ENCODE assay signal across 9 mouse cellular contexts in genomic region chr12:33057231-33058048, GRCm38 (mm10). TPM values are rescaled to one million over a fixed set of nuclear protein-coding genes. Genes with fewer than 3 reads are reported as not detected.
A peak's percentile ranks its signal among the peaks of the same experiment; 100 is the strongest.
DNase-seq lines count a peak whose midpoint lies in the region; ATAC-seq and TF ChIP-seq lines count a peak whose summit lies in the region.
"Had no signal": no experiment of that assay in that cellular context is flagged by ENCODE, and none has a peak within 500 bp of the region (broad histone marks: within the 10 kb centered on the region; RNA-seq: fewer than 3 reads in every experiment).

No protein-coding gene starts in this region.

- H3K79me2 ChIP-seq in liver, adult 2 months (ENCODE audit: control insufficient read depth, insufficient read depth, low read length), result no peaks in the 10 kb centered on the region

- ATAC-seq in forebrain, embryonic 16.5 days, result peak; percentile 65
- ATAC-seq in hindbrain, embryonic 16.5 days, result peak; percentile 74
- peak; percentile 70 for ATAC-seq in midbrain, postnatal 0 days (ENCODE audit: low FRiP score)

- H3K4me1 ChIP-seq in forebrain, embryonic 16.5 days (replicated peaks; ENCODE audit: control insufficient read depth, insufficient read depth, low read length), result peaks cover 29% of the 10 kb centered on the region
- peaks cover 18% of the 10 kb centered on the region for H3K4me1 ChIP-seq in hindbrain, embryonic 16.5 days (ENCODE audit: control insufficient read depth, insufficient read depth, low read depth, low read length)
- H3K4me1 ChIP-seq in liver, adult 2 months (ENCODE audit: control insufficient read depth, insufficient read depth, low read length), result no peaks in the 10 kb centered on the region; the same call in 1 of the 2 replicates
- peaks cover 14% of the 10 kb centered on the region; the same call in 1 of the 2 replicates for H3K4me1 ChIP-seq in midbrain, postnatal 0 days (ENCODE audit: insufficient read depth, low read length)

- no peak for TF ChIP-seq POLR2A in liver, adult 2 months (IDR thresholded peaks at IDR 0.05; ENCODE audit: extremely low read depth, insufficient read depth, low read length)

- H3K4me3 ChIP-seq in layer of hippocampus, adult 2 months, result peak overlapping the region; percentile 25; the same call in 1 of the 2 replicates
- H3K4me3 ChIP-seq in forebrain, embryonic 16.5 days (replicated peaks; ENCODE audit: low read length), result peak overlapping the region; percentile 14
- H3K4me3 ChIP-seq in hindbrain, embryonic 16.5 days (ENCODE audit: low read length), result peak overlapping the region; percentile 10; the same call in 1 of the 2 replicates
- no peak overlapping the region for H3K4me3 ChIP-seq in liver, adult 2 months (ENCODE audit: insufficient read depth, low read depth, low read length)
- no peak overlapping the region for H3K4me3 ChIP-seq in midbrain, postnatal 0 days (ENCODE audit: low read depth, low read length)

- DNase-seq in layer of hippocampus, adult 2 months (ENCODE audit: low spot score in 2 of 2), result peak in 1 of 2 experiments; percentile 20
- no peak for DNase-seq in layer of hippocampus, adult 9-11 months
- DNase-seq in cerebellum, adult 18-20 months, result peak; percentile 31 to 40
- peak; percentile 14 for DNase-seq in liver, adult 2 months (ENCODE audit: extremely low read depth, low read depth, low spot score)
- peak; percentile 79 for DNase-seq in midbrain, postnatal 0 days (ENCODE audit: low spot score)
- DNase-seq in T-cell, adult 2 months (ENCODE audit: low spot score), result no peak

- H3K9me3 ChIP-seq in forebrain, embryonic 16.5 days (ENCODE audit: control insufficient read depth, low read length), result no peaks in the 10 kb centered on the region
- H3K9me3 ChIP-seq in hindbrain, embryonic 16.5 days (ENCODE audit: control insufficient read depth, low read length), result no peaks in the 10 kb centered on the region
- H3K9me3 ChIP-seq in midbrain, postnatal 0 days (ENCODE audit: low read length), result no peaks in the 10 kb centered on the region
- H3K9me3 ChIP-seq: G1E had no signal

- 10% methylated on average over 19 of the region's 19 CpGs for WGBS in forebrain, embryonic 16.5 days
- WGBS in hindbrain, embryonic 16.5 days, result 11% methylated on average over 18 of the region's 19 CpGs
- 12% methylated on average over 19 of the region's 19 CpGs for WGBS in liver, adult 2 months
- 8% methylated on average over 19 of the region's 19 CpGs for WGBS in midbrain, postnatal 0 days

- TF ChIP-seq CTCF in layer of hippocampus, adult 2 months (conservative IDR thresholded peaks at IDR 0.05), result peak; percentile 72
- peak; percentile 34; the same call in 1 of the 2 replicates for TF ChIP-seq CTCF in liver, adult 2 months (IDR thresholded peaks at IDR 0.05; ENCODE audit: low read depth, low read length)
- peak; percentile 74 for TF ChIP-seq CTCF in midbrain, postnatal 0 days (IDR thresholded peaks at IDR 0.05)

- peak overlapping the region; percentile 78 for H3K27ac ChIP-seq in layer of hippocampus, adult 2 months
- H3K27ac ChIP-seq in forebrain, embryonic 16.5 days (ENCODE audit: low read length), result 0 out of 2 replicates have a peak overlapping the region, but pooled peaks have one; percentile 3
- peak overlapping the region; percentile 45; the same call in 1 of the 2 replicates for H3K27ac ChIP-seq in hindbrain, embryonic 16.5 days (ENCODE audit: low read depth, low read length)
- H3K27ac ChIP-seq in liver, adult 2 months (replicated peaks; ENCODE audit: insufficient read depth, low read depth, low read length), result no peak overlapping the region
- H3K27ac ChIP-seq in midbrain, postnatal 0 days (ENCODE audit: low read depth, low read length), result 0 out of 2 replicates have a peak overlapping the region, but pooled peaks have one; percentile 39

- no peaks in the 10 kb centered on the region for H3K36me3 ChIP-seq in forebrain, embryonic 16.5 days (ENCODE audit: control insufficient read depth, insufficient read depth)
- no peaks in the 10 kb centered on the region for H3K36me3 ChIP-seq in hindbrain, embryonic 16.5 days (ENCODE audit: control insufficient read depth, insufficient read depth, low read length)
- H3K36me3 ChIP-seq in liver, adult 2 months (ENCODE audit: control insufficient read depth, insufficient read depth, low read length), result no peaks in the 10 kb centered on the region
- H3K36me3 ChIP-seq in midbrain, postnatal 0 days (ENCODE audit: insufficient read depth, low read length), result no peaks in the 10 kb centered on the region
- H3K36me3 ChIP-seq: G1E had no signal

- peak overlapping the region; percentile 12; the same call in 1 of the 2 replicates for H3K9ac ChIP-seq in forebrain, embryonic 16.5 days (replicated peaks; ENCODE audit: low read depth, low read length)
- H3K9ac ChIP-seq in hindbrain, embryonic 16.5 days (ENCODE audit: low read depth, low read length), result peak overlapping the region; percentile 38; the same call in 1 of the 2 replicates
- H3K9ac ChIP-seq in liver, adult 2 months (ENCODE audit: low read depth, low read length), result no peak overlapping the region
- no peak overlapping the region for H3K9ac ChIP-seq in midbrain, postnatal 0 days (replicated peaks; ENCODE audit: low read length, poor library complexity, severe bottlenecking)

- H3K4me2 ChIP-seq in forebrain, embryonic 16.5 days (ENCODE audit: low read length), result peak overlapping the region; percentile 37
- H3K4me2 ChIP-seq in hindbrain, embryonic 16.5 days (ENCODE audit: low read length), result peak overlapping the region; percentile 50
- peak overlapping the region; percentile 39 for H3K4me2 ChIP-seq in midbrain, postnatal 0 days (ENCODE audit: low read depth, low read length, poor library complexity, severe bottlenecking)

- H3K27me3 ChIP-seq in forebrain, embryonic 16.5 days (replicated peaks; ENCODE audit: control insufficient read depth, insufficient read depth, low read length), result no peaks in the 10 kb centered on the region
- H3K27me3 ChIP-seq in hindbrain, embryonic 16.5 days (replicated peaks; ENCODE audit: control insufficient read depth, insufficient read depth, low read length), result no peaks in the 10 kb centered on the region
- no peaks in the 10 kb centered on the region for H3K27me3 ChIP-seq in liver, adult 2 months (ENCODE audit: control insufficient read depth, insufficient read depth, low read length)
- no peaks in the 10 kb centered on the region for H3K27me3 ChIP-seq in midbrain, postnatal 0 days (ENCODE audit: insufficient read depth, low read length)

RNA-seq across cellular contexts. Expression of gene Cdhr3, which starts 35.2 kb away (rescaled TPM):
- 1 to 10 TPM; 2.1 to 2.7 TPM for total RNA-seq in layer of hippocampus, adult 2 months (2021)
- 0.21 and 0.48 TPM in 2 replicates for polyA plus RNA-seq in forebrain, embryonic 16.5 days (2015; fragmentation: Nextera tagmentation; extraction: Ambion mirVana)
- 0.25 and 0.40 TPM in 2 replicates for polyA plus RNA-seq in hindbrain, embryonic 16.5 days (2015; fragmentation: Nextera tagmentation; extraction: Ambion mirVana)
- not detected in 2 replicates for total RNA-seq in liver, adult 2 months (2014; rRNA removed)
- polyA plus RNA-seq in liver, adult 2 months (2012; rRNA removed), result not detected in 2 replicates
- 0.42 and 0.55 TPM in 2 replicates for total RNA-seq in midbrain, postnatal 0 days (2014; rRNA removed)
- 0.72 and 1.0 TPM in 2 replicates for polyA plus RNA-seq in midbrain, postnatal 0 days (2015; fragmentation: Nextera tagmentation; extraction: Ambion mirVana)
- polyA plus RNA-seq: G1E had no signal

Comparison
In these comparisons a context has a peak if more than half of its experiments do, and no peak if none do; other contexts are left out.
1. DNase-seq: peak in cerebellum, adult 18-20 months (2 of 2), liver, adult 2 months (single experiment) and midbrain, postnatal 0 days (single experiment); none in layer of hippocampus, adult 9-11 months (single experiment) and T-cell, adult 2 months (single experiment).
2. H3K4me3 ChIP-seq: peak in layer of hippocampus, adult 2 months (single experiment), forebrain, embryonic 16.5 days (single experiment) and hindbrain, embryonic 16.5 days (single experiment); none in liver, adult 2 months (single experiment) and midbrain, postnatal 0 days (single experiment).
3. H3K9ac ChIP-seq: peak in forebrain, embryonic 16.5 days (single experiment) and hindbrain, embryonic 16.5 days (single experiment); none in liver, adult 2 months (single experiment) and midbrain, postnatal 0 days (single experiment).
4. Peak in every context shown above with its lines, with median percentiles within 50 percentile points of each other: CTCF ChIP-seq, ATAC-seq and H3K4me2 ChIP-seq.